Mouse (Mus musculus): ENCODE measurements around the gene Ankmy1.

DNA sequence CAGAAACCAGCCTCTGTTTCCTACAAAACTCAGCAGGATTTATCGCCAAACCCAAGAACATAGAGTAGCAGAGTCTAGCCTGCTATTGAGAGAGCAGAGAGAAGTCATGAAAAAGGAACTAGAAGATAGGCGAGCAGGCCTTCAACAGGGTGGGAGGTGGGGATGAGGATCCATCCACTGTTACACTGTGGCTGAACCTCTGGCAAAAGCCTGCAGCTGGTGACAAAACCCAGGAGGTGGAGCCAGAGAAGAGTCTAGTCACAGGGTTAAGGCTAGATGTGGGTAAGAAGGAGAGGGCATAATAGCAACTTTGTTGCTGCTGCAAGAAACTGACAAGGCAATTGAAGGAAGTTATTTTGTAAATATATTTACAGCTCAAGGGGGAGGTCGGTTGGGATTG is 61.3 kb downstream of the Ankmy1 start:
- TF ChIP-seq POLR2A (IDR thresholded peaks at IDR 0.05; ENCODE audit: low read depth, low read length) (no peak), CTCF (conservative IDR thresholded peaks at IDR 0.05; ENCODE audit: insufficient read depth, insufficient read length, low read depth, low read length) (no peak)

Data from kidney, adult 2 months (tissue).